Mouse (Mus musculus): ENCODE measurements around the gene Col6a5.

The Col6a5 gene

GRCm38 (mm10) chr9:105819155-105819709 lies 141.2 kb downstream of the Col6a5 start:
- no peak for DNase-seq

- DNase-seq = no peak
Measured at GRCm38 (mm10) chr9:105814436-105814835, 146.0 kb downstream of the Col6a5 start.

GRCm38 (mm10) chr9:105811458-105811857 lies 149.0 kb downstream of the Col6a5 start:
- DNase-seq = no peak

GRCm38 (mm10) chr9:105808920-105809505 lies 151.4 kb downstream of the Col6a5 start:
- no peak for DNase-seq
